Mouse (Mus musculus) limb, embryonic 13.5 days (tissue): ENCODE data around the gene Acpp. TPM values are rescaled to one million over a fixed set of nuclear protein-coding genes. Genes with fewer than 3 reads are reported as not detected.
A peak's percentile ranks its signal among the peaks of the same experiment; 100 is the strongest.
"Not testable (repeated sequence)": the region's sequence is repeated elsewhere in the genome, so short reads cannot be mapped to it uniquely, and the experiment has no call there.

Experiments used
- ATAC-seq: fragments of 200-750 bp; cut with Nextera tagmentation; 2 replicates; pipeline ENCODE4 v1.8.0; 2017; ENCODE audit warnings: low read depth, moderate number of reproducible peaks, moderate TSS enrichment; ENCODE audit not compliant: low FRiP score
- H3K27ac ChIP-seq: fragments of 300-500 bp; sonication (generic); 2 replicates; pipeline ENCODE4 v1.5.1; 2015; ENCODE audit warnings: inconsistent platforms, mild to moderate bottlenecking, moderate library complexity
- H3K27me3 ChIP-seq: fragments of 300-500 bp; sonication (generic); 2 replicates; pipeline ENCODE4 v1.6.1; 2015; ENCODE audit warnings: mild to moderate bottlenecking, inconsistent platforms
- H3K36me3 ChIP-seq: fragments of 300-500 bp; sonication (generic); 2 replicates; pipeline ENCODE4 v1.6.1; 2015; ENCODE audit warnings: inconsistent platforms, mild to moderate bottlenecking, moderate library complexity
- H3K4me1 ChIP-seq: fragments of 300-500 bp; sonication (generic); 2 replicates; pipeline ENCODE4 v1.6.1; 2015; ENCODE audit warnings: inconsistent platforms
- H3K4me2 ChIP-seq: fragments of 300-500 bp; sonication (generic); replicated peaks from 2 replicates; pipeline ENCODE4 v1.6.1; 2015; ENCODE audit warnings: inconsistent platforms, mild to moderate bottlenecking, moderate library complexity
- H3K4me3 ChIP-seq: fragments of 300-500 bp; sonication (generic); 2 replicates; pipeline ENCODE4 v1.5.1; 2015; ENCODE audit warnings: moderate library complexity, mild to moderate bottlenecking, inconsistent platforms
- H3K9ac ChIP-seq: fragments of 300-500 bp; sonication (generic); 2 replicates; pipeline ENCODE4 v1.6.1; 2015; ENCODE audit warnings: mild to moderate bottlenecking, inconsistent platforms
- H3K9me3 ChIP-seq: fragments of 300-500 bp; sonication (generic); 2 replicates; pipeline ENCODE4 v1.6.1; 2016; ENCODE audit warnings: inconsistent platforms
- WGBS: fragments of 180-500 bp; shearing (Covaris S2); methylation state at CpG from one replicate; pipeline ENCODE4 v1.1.7; 2015; 5-methylcytosine and 5-hydroxymethylcytosine counted together
- polyA plus RNA-seq: library from polyadenylated mRNA; unstranded; fragments of >200 nt; fragmentation: Nextera tagmentation; extraction: Ambion mirVana; gene quantifications from 2 replicates; pipeline ENCODE4 v1.2.1, GENCODE M21; 2015

Gene Acpp
- polyA plus RNA-seq: 1.3 TPM in 2 replicates

DNA sequence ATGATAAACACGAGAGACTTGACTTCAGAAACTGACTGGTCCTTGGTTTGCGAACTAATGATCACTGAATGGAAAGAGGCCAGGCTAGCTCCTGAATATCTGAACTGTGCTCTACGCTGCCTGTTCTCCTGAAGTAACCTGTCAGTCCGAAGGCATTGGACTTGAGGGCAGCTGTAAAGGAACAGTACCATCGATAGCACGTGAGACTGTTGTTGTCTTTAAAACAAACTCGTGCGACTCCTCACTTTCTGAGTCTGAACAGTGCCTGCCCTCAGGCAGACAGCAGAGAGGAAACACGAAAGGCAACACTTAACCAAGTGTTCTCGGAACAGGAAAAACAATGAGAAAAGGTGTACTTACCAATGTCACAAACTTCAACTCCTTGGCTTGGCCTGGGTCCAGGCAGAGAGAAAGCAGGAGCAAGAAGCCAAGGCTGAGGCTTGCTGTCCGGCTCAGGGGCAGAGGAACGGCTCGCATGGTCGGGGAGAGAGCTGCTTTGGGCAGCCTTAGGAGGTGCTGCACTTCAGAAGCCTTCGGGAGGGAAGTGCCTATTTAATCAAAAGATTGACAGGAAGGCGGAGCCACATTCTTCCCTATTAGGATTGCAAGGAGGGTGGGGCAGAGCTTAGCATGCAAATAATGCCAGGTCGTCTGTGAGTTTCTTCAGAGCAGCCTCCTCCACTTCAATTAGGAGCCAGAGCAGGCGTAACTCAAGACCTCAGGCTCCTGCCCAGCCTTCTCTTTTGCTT is at the start of gene Acpp:
Gene Acpp, minus strand, starts transcription at position 566 of the 749 bp plus-strand sequence.
- Histone ChIP-seq H3K27ac (peak within 1 kb of the TSS; percentile 33; the same call in 1 of the 2 replicates), H3K9ac (peak within 1 kb of the TSS; percentile 48; the same call in 1 of the 2 replicates), H3K9me3 (no peaks in the 10 kb centered on the region), H3K4me2 (peak within 1 kb of the TSS; percentile 62), H3K4me1 (peaks cover 13% of the 10 kb centered on the region; the same call in 1 of the 2 replicates), H3K4me3 (peak within 1 kb of the TSS; percentile 31), H3K27me3 (no peaks in the 10 kb centered on the region), H3K36me3 (no peaks in the 10 kb centered on the region)
- WGBS: 19% methylated on average over 18 of the region's 18 CpGs
- ATAC-seq: peak; percentile 32

DNA sequence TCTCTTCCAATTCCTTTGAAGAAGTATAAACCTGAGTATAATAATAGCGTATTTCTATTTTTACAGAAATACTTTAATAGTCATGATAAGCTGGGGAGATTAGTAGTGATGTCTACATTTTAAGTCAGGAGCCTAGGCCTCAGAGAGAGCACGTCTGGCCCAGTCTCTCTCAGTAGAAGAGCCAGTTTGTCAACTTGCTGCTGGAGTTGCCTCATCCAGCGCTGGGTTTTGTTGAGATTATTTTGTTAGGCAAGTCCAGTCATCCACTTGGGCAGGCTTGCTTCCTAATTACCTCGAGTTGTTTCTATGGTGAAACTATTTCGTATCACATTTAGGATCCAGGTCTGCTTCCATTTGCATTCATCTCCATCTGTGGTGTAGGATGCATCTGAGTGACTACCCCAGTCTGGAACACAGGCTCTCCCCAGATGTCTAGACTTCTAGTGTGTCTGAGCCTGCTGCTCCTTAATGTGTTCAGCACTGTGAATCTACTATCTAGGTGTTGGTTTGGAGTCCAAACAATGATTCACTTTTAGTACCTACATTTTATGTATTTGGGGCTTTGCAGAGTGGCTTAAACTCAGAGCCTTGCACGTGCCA is 45.1 kb upstream of the Acpp start:
- H3K36me3 ChIP-seq: no peaks in the 10 kb centered on the region
- WGBS: 79% methylated on average over 6 of the region's 6 CpGs
- H3K4me3 ChIP-seq: no peak overlapping the region
- no peak for ATAC-seq
- H3K27me3 ChIP-seq: no peaks in the 10 kb centered on the region
- no peak overlapping the region for H3K27ac ChIP-seq
- H3K4me1 ChIP-seq: no peaks in the 10 kb centered on the region
- H3K4me2 ChIP-seq: no peak overlapping the region
- H3K9ac ChIP-seq: no peak overlapping the region
- no peaks in the 10 kb centered on the region for H3K9me3 ChIP-seq

DNA sequence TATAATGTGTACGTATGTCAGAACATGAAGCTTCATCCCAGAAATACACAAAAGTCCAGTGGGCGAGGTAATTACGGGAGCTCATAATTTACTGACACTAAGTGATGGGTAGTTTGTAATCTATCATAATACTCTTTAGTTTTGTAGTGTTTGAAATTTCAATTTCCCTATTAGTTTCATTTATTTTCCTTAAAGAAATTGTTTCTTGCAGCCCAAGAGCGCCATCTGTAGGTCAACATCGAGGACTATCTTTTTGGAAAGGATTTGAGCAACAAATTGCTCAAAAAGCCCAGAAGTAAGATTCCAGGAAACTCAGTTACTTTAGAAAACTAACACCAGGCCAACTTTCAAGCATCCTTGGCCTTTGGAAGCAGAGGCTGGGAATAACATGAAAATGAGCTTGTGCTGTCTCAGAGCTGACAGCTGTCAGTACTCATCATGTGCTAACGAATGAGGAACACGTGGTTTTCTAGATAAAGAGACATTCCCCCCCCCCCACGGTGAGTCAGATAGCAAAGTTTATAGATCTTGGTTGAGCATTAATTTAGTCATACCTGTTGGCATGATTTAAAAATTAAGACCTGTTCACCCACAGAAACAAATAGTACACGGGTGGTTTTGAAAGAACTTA is 42.1 kb upstream of the Acpp start:
- Histone ChIP-seq H3K9me3 (no peaks in the 10 kb centered on the region), H3K9ac (no peak overlapping the region), H3K27me3 (no peaks in the 10 kb centered on the region), H3K36me3 (no peaks in the 10 kb centered on the region), H3K4me1 (no peaks in the 10 kb centered on the region), H3K4me3 (no peak overlapping the region), H3K27ac (no peak overlapping the region), H3K4me2 (no peak overlapping the region)
- WGBS: 66% methylated on average over 9 of the region's 9 CpGs
- ATAC-seq: no peak

DNA sequence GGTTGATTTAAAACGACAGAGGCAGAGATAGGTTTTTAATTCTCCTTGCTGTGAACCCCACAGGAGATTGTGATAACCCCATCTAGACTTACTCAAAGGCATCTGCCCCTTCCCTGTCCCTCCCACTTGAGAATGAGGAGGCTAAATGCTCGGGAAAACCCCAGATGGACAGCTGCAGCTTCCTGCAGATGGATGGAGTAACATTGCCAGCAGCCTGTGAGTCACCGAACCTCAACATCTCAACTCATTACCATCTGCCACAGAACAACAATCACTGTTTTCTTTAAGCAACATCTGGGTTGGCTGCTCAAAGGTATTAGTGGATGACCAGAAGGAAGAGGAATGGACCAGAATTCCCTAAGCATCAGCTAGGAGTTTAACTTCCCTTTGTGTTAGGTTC is 38.0 kb upstream of the Acpp start:
- no peak for ATAC-seq
- no peak overlapping the region for H3K4me3 ChIP-seq

DNA sequence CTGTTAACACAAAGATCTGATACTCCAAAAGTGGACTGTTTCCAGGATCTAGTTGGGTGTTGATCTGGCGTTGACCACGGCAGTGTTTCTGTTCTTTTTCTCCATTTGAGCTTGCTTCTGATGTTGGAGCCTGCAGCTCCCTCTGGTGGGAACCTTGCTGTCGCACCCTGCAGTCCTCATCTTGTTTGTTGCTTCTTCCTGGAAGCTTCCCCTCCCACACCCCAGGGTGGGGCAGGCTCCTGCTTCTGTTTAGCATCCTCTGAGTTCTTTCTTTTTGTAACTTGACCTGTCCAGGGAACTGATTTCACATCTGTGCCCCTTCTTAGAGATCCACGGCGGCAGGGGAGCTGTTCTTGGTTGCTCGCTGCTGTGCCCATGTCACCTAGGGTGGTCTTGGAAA is 35.7 kb upstream of the Acpp start:
- Histone ChIP-seq H3K4me3 (no peak overlapping the region), H3K9ac (no peak overlapping the region), H3K36me3 (no peaks in the 10 kb centered on the region), H3K4me1 (no peaks in the 10 kb centered on the region), H3K27me3 (no peaks in the 10 kb centered on the region), H3K9me3 (no peaks in the 10 kb centered on the region), H3K4me2 (no peak overlapping the region), H3K27ac (no peak overlapping the region)
- ATAC-seq: no peak
- 22% methylated on average over 6 of the region's 6 CpGs for WGBS

More for the DNA sequence above, 38.0 kb upstream of the Acpp start:
- H3K27ac ChIP-seq: no peak overlapping the region
- no peaks in the 10 kb centered on the region for H3K36me3 ChIP-seq
- WGBS: 43% methylated on average over 3 of the region's 3 CpGs
- no peaks in the 10 kb centered on the region for H3K27me3 ChIP-seq
- H3K4me1 ChIP-seq: no peaks in the 10 kb centered on the region
- no peak overlapping the region for H3K4me2 ChIP-seq
- H3K9ac ChIP-seq: no peak overlapping the region
- H3K9me3 ChIP-seq: no peaks in the 10 kb centered on the region

DNA sequence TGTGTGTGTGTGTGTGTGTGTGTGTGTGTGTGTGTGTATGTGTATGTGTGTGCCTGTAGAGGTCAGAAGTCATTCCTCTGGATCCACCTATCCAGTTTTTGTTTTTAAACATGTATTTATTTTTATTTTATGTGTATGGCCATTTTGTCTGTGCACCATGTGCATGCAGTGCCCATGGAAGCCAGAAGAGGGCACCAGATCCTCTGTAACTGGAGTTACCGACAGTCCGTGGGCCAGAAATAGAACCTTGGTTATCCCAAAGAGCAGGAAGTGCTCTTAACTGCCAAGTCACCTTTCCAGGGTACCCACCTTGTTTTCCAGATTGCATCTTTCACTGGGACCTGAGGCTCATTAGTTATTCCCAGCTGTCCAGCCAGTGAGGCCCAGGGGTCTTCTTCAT is 29.4 kb upstream of the Acpp start:
- Histone ChIP-seq H3K27ac (no peak overlapping the region), H3K4me3 (no peak overlapping the region), H3K4me2 (no peak overlapping the region), H3K9ac (no peak overlapping the region), H3K9me3 (0 out of 2 replicates have a peak, but pooled peaks cover 4% of the 10 kb centered on the region), H3K36me3 (no peaks in the 10 kb centered on the region), H3K27me3 (no peaks in the 10 kb centered on the region), H3K4me1 (no peaks in the 10 kb centered on the region)
- WGBS: 80% methylated on average over 2 of the region's 2 CpGs
- no peak for ATAC-seq

DNA sequence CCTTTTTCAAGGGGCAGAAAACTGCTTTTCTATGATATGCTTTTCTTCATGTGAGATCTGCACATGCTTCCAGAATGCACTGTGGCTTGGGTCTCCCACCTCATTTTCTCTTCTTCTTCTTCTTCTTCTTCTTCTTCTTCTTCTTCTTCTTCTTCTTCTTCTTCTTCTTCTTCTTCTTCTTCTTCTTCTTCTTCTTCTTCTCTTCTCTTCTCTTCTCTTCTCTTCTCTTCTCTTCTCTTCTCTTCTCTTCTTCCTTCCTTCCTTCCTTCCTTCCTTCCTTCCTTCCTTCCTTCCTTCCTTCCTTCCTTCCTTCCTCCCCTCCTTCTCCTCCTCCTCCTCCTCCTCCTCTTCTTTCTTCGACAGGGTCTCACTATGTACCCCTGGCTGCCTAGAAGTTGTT is 24.4 kb upstream of the Acpp start:
- H3K27ac ChIP-seq, H3K4me3 ChIP-seq, H3K4me1 ChIP-seq, H3K9me3 ChIP-seq, H3K27me3 ChIP-seq, ATAC-seq, H3K4me2 ChIP-seq, H3K9ac ChIP-seq, H3K36me3 ChIP-seq: not testable (repeated sequence)
- 87% methylated on average over 1 of the region's 1 CpGs for WGBS

DNA sequence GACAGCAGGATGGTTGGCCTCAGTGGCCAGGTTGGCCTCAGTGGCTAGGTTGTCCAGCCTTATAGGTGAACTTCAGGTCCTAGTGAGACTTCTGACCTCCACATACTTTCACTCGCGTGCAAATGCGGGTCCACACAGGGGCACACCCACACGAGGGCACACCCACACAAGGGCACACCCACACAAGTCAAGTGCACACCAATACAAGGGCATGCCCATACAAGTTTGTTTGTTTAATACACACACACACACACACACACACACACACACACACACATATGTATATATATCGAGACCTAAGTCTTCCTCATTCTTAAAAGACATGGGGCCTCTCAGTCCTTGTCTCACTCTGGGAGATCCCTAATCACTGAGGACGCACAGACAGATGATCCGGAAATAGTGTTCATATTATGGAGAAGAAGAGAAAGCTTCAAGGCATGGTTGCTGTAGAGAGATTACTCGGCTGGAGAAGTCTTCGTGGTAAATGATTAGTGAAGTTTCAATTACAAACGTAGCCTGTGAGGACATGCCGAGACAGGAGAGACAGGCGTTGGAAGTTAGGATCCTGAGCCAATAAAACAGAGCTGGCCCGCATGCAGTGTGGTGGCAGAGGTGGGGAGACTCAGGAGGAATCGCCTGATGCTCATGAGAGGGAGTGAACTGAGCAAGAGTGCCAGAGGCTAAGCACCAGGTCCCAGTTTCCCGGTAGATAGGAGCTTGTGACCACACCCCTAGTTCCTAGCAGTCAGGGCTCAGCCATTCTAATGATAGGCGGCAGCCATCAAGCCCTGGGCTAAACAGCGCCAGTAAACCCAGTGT is 23.7 kb upstream of the Acpp start:
- Histone ChIP-seq H3K4me2 (no peak overlapping the region), H3K4me1 (no peaks in the 10 kb centered on the region), H3K9me3 (0 out of 2 replicates have a peak, but pooled peaks cover 4% of the 10 kb centered on the region), H3K27me3 (no peaks in the 10 kb centered on the region), H3K27ac (no peak overlapping the region), H3K9ac (no peak overlapping the region), H3K36me3 (no peaks in the 10 kb centered on the region), H3K4me3 (no peak overlapping the region)
- no peak for ATAC-seq
- 71% methylated on average over 17 of the region's 17 CpGs for WGBS

DNA sequence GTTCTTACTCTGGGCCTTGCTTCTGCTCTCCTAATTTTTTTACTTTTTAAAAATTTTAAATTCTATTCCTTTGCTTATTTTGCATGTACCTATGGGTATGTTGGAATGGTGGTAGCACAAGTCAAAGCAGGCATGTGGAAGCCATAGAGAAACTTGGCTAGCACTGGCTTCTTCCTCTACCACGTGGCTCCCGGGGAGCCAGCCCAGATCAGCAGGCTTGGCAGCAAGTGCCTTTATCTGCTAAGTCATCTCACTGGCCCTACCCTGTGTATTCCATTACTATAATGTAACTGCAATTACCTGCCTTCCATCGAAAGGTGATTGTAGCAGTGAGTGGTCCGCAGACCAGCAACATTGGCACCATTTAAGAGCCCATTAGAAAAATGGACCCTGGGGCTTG is 22.8 kb upstream of the Acpp start:
- H3K9ac ChIP-seq: no peak overlapping the region
- ATAC-seq: no peak
- H3K4me1 ChIP-seq: no peaks in the 10 kb centered on the region
- H3K4me3 ChIP-seq: no peak overlapping the region
- H3K4me2 ChIP-seq: no peak overlapping the region
- H3K27me3 ChIP-seq: no peaks in the 10 kb centered on the region
- 89% methylated on average over 4 of the region's 4 CpGs for WGBS
- no peaks in the 10 kb centered on the region for H3K36me3 ChIP-seq
- H3K27ac ChIP-seq: no peak overlapping the region
- 0 out of 2 replicates have a peak, but pooled peaks cover 4% of the 10 kb centered on the region for H3K9me3 ChIP-seq

DNA sequence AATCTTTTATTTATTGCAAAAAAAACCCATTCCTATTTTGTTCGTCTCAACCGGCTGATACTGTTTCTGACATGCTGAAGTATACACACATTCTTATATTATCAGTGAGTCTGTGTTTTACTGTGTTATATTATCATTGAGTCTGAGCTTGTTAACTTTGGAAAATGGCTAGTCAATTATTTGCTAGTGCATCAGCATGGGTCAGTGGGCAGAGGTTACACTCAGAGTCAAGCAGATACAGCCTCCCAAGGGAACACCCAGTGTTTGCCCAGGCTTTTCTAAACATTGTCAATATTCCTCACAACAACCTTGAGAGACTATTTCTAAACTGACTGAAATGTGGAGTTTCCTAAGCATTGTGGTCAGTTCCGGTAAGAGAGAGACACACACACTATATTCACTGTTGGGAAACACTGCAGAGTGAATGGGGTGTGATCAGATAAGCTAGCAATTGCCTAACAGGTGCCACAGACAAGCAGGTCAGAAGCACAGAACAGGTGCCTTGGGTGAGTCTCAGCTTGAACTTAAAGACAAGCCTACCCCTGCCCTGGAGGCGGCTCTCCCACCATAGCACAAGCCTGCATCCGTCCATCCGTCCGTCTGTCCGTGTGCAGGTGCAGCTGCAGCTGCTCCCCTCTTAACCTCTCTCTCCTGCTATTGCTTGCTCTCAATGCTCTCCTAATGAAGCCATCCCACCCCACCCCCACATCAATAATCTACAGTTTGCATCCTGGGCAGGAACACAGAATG is 18.1 kb upstream of the Acpp start:
- Histone ChIP-seq H3K27ac (no peak overlapping the region), H3K9me3 (no peaks in the 10 kb centered on the region), H3K4me2 (no peak overlapping the region), H3K4me3 (no peak overlapping the region), H3K4me1 (no peaks in the 10 kb centered on the region), H3K36me3 (no peaks in the 10 kb centered on the region), H3K9ac (no peak overlapping the region), H3K27me3 (no peaks in the 10 kb centered on the region)
- whole genome bisulfite sequencing: 88% methylated on average over 8 of the region's 8 CpGs
- ATAC-seq: no peak

DNA sequence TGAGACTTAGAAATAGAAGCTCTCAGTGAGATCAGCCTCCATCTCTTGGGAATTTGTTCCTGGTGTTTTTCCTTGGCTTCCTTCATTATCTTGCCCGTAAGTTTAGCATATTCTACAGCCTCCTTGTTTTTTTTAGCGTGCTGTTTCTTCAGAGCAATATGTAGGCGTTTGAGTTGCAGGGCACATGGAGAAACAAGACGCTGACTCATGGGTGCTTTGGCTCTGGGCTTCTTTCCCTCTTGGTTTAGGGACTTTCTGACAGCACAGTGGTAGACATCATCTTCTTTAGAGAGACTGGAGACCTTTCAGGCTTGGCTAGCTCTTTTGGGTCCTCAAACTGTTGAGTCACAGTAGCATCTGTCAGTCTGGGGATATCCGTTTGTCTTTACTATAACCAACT is 6.6 kb upstream of the Acpp start:
- no peak for ATAC-seq
- H3K9ac ChIP-seq: no peak overlapping the region
- no peak overlapping the region for H3K4me3 ChIP-seq
- no peaks in the 10 kb centered on the region for H3K36me3 ChIP-seq
- no peaks in the 10 kb centered on the region for H3K9me3 ChIP-seq
- no peak overlapping the region for H3K4me2 ChIP-seq
- 81% methylated on average over 5 of the region's 5 CpGs for WGBS
- H3K27me3 ChIP-seq: no peaks in the 10 kb centered on the region
- H3K27ac ChIP-seq: no peak overlapping the region
- H3K4me1 ChIP-seq: 0 out of 2 replicates have a peak, but pooled peaks cover 4% of the 10 kb centered on the region
